Mouse (Mus musculus): ENCODE measurements around the gene Copa.

GRCm38 (mm10) chr1:172103619-172104018 lies 21.3 kb downstream of the Copa start:
- TF ChIP-seq CTCF (IDR thresholded peaks at IDR 0.05; ENCODE audit: borderline replicate concordance, control insufficient read depth, extremely low read depth, insufficient read depth, low read length, poor library complexity) (no peak), POLR2A (IDR thresholded peaks at IDR 0.05; ENCODE audit: control insufficient read depth, extremely low read depth, insufficient read depth, low read length, poor library complexity) (no peak)
